Mouse (Mus musculus): ENCODE measurements around the gene Gabrp.

DNA sequence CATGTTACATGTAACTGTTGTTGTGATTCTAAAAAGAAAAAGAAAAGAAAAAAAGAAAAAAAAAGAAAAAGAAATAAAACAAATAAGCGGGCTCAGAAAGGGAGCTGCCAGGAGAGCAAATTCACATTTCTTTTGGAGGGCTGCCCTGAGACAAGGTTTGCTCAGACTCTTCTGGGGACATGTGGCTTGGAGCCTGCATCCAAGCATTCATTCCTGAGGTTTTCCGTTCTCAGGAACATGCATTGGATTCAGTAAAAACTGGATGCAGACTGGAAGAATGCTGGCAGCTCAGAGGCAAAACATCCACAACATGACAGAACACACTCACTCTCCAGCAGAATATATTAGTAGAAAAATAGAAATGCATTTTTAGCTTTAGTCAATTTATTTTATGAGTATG is 14.8 kb downstream of the Gabrp start:
- TF ChIP-seq ZNF384 (IDR thresholded peaks at IDR 0.05; ENCODE audit: low read depth, low read length) (no peak), BHLHE40 (IDR thresholded peaks at IDR 0.05; ENCODE audit: low read depth, low read length) (no peak), POLR2A (IDR thresholded peaks at IDR 0.05; ENCODE audit: low read depth, low read length) (no peak), KAT2A (IDR thresholded peaks at IDR 0.05; ENCODE audit: insufficient replicate concordance, low read length) (no peak), MAZ (IDR thresholded peaks at IDR 0.05; ENCODE audit: low read depth, low read length) (no peak), CHD1 (IDR thresholded peaks at IDR 0.05; ENCODE audit: low read depth, low read length) (no peak)
